Mouse (Mus musculus) MEL (cell line): ENCODE measurements at regions not wholly inside any gene's neighbourhood (a gene's known extent, or its start where the extent isn't known, plus 50 kb on each side); places are given as distances from the start of the nearest gene placed in this dataset.

Source experiments
- CTCF ChIP-seq, 3 experiments: IDR thresholded peaks in 2 of 3; conservative IDR thresholded peaks in 1 of 3; 2 replicates each; pipeline ENCODE4 v1.5.1; 2011 to 2012; ENCODE audit warnings: low read length in 3 of 3, low read depth in 2 of 3, mild to moderate bottlenecking in 2 of 3, improper control_type of control experiment in 1 of 3, inconsistent platforms in 1 of 3, mixed read lengths in 1 of 3, moderate library complexity in 1 of 3; ENCODE audit not compliant: control insufficient read depth in 1 of 3, insufficient read depth in 1 of 3, poor library complexity in 1 of 3, severe bottlenecking in 1 of 3
- E2F4 ChIP-seq: IDR thresholded peaks from 2 replicates; pipeline ENCODE4 v1.6.1; 2011; ENCODE audit warnings: low read depth, low read length, improper control_type of control experiment, borderline replicate concordance
- ETS1 ChIP-seq: IDR thresholded peaks from 2 replicates; pipeline ENCODE4 v1.6.1; 2012; ENCODE audit warnings: low read depth, mild to moderate bottlenecking, inconsistent platforms, low read length, improper control_type of control experiment, moderate library complexity
- GATA1 ChIP-seq: IDR thresholded peaks from 2 replicates; pipeline ENCODE4 v1.6.1; 2011; ENCODE audit warnings: low read depth, low read length, improper control_type of control experiment
- HCFC1 ChIP-seq: IDR thresholded peaks from 2 replicates; pipeline ENCODE4 v1.6.1; 2012; ENCODE audit warnings: low read depth, mild to moderate bottlenecking, inconsistent platforms, low read length, improper control_type of control experiment, moderate library complexity
- MAFK ChIP-seq: IDR thresholded peaks from 2 replicates; pipeline ENCODE4 v1.6.1; 2011; ENCODE audit warnings: low read depth, mild to moderate bottlenecking, low read length, improper control_type of control experiment, borderline replicate concordance
- POLR2AphosphoS5 ChIP-seq: IDR thresholded peaks from 2 replicates; pipeline ENCODE4 v1.6.1; 2012; ENCODE audit warnings: low read depth, borderline replicate concordance, mild to moderate bottlenecking, inconsistent platforms, low read length, moderate library complexity, mixed read lengths
- ZC3H11A ChIP-seq: IDR thresholded peaks from 2 replicates; pipeline ENCODE4 v1.6.1; 2012; ENCODE audit warnings: low read depth, mild to moderate bottlenecking, inconsistent platforms, low read length, improper control_type of control experiment

DNA sequence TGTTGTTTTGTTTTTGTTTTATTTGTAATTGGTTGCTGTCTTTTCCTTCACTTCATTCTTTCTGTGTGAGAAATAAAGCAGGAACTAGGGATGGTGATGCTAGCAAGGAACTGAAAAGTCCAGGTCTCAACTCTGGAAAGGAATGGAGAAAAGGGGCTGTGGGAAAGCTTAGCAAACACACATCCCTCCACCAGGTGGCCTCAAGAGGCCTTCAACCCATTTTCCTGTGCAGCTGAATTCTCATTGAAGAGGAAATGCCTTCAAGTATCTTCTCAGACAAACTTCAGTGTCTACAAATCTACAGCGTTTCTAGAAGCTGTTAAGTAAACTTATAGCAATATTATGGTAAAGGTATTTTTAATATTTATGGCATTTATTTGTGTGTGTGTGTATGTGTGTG lies 487.4 kb upstream of the Ddx18 start:
- TF ChIP-seq ZC3H11A (no peak), HCFC1 (no peak), MAFK (no peak), GATA1 (no peak), CTCF (IDR thresholded peaks at IDR 0.05 in 2 of 3, conservative IDR thresholded peaks at IDR 0.05 in 1 of 3; ENCODE audit: control insufficient read depth in 1 of 3, insufficient read depth in 1 of 3, low read depth in 2 of 3, low read length in 3 of 3, poor library complexity in 1 of 3, severe bottlenecking in 1 of 3) (no peak), ETS1 (no peak), E2F4 (no peak), POLR2AphosphoS5 (no peak)
